Mouse (Mus musculus) ES-Bruce4 (cell line): ENCODE measurements around the gene Pithd1. TPM values are rescaled to one million over a fixed set of nuclear protein-coding genes. Genes with fewer than 3 reads are reported as not detected.

Source experiments
- H3K27ac ChIP-seq: 2 replicates; pipeline ENCODE4 v1.5.1; 2012; ENCODE audit warnings: low read length, inconsistent platforms; ENCODE audit not compliant: insufficient read depth
- H3K27me3 ChIP-seq: 2 replicates; pipeline ENCODE4 v1.6.1; 2012; ENCODE audit warnings: mild to moderate bottlenecking, low read length, inconsistent platforms; ENCODE audit not compliant: control insufficient read depth, poor library complexity, insufficient read depth, severe bottlenecking
- H3K36me3 ChIP-seq: 2 replicates; pipeline ENCODE4 v1.6.1; 2012; ENCODE audit warnings: inconsistent platforms, mild to moderate bottlenecking, low read length, moderate library complexity; ENCODE audit not compliant: control insufficient read depth, poor library complexity, insufficient read depth, severe bottlenecking
- H3K4me1 ChIP-seq: one replicate; pipeline ENCODE4 v1.8.1; 2011; ENCODE audit warnings: low read length; ENCODE audit not compliant: control insufficient read depth, insufficient read depth
- H3K4me3 ChIP-seq: 2 replicates; pipeline ENCODE4 v1.5.1; 2011; ENCODE audit warnings: low read depth, mild to moderate bottlenecking, low read length
- H3K9ac ChIP-seq: 2 replicates; pipeline ENCODE4 v1.6.1; 2012; ENCODE audit warnings: low read depth, mild to moderate bottlenecking, inconsistent platforms; ENCODE audit not compliant: poor library complexity, severe bottlenecking
- H3K9me3 ChIP-seq: replicated peaks from 2 replicates; pipeline ENCODE4 v1.6.1; 2012; ENCODE audit warnings: mild to moderate bottlenecking, low read length, inconsistent platforms; ENCODE audit not compliant: control insufficient read depth, poor library complexity, insufficient read depth, severe bottlenecking
- CTCF ChIP-seq: IDR thresholded peaks from one replicate; pipeline ENCODE4 v1.8.1; 2011; ENCODE audit warnings: low read depth, low read length
- EP300 ChIP-seq: IDR thresholded peaks from 2 replicates; pipeline ENCODE4 v1.6.1; 2011; ENCODE audit warnings: low read depth, low read length; ENCODE audit not compliant: insufficient read depth
- POLR2A ChIP-seq: IDR thresholded peaks from one replicate; pipeline ENCODE4 v1.8.1; 2011; ENCODE audit warnings: low read length; ENCODE audit not compliant: insufficient read depth
- polyA plus RNA-seq: library from polyadenylated mRNA; stranded (reverse); fragments of >200 nt; gene quantifications from 2 replicates; pipeline ENCODE4 v1.2.4, GENCODE M21; 2011; ENCODE audit warnings: low read depth; ENCODE audit not compliant: missing spikeins, insufficient read depth, insufficient read length

Pithd1 gene
- 40.3 and 44.9 TPM in 2 replicates for polyA plus RNA-seq

GRCm38 (mm10) chr4:135986943-135987710, at the start of gene Pithd1:
Pithd1 (minus strand) TSS chr4:135987264.
- Histone ChIP-seq H3K36me3 (peaks cover 5% of the 10 kb centered on the region), H3K27ac (no peak within 1 kb of the TSS), H3K4me1 (peaks cover 3% of the 10 kb centered on the region), H3K27me3 (no peaks in the 10 kb centered on the region), H3K9ac (peak within 1 kb of the TSS; percentile 90), H3K4me3 (peak within 1 kb of the TSS; percentile 91), H3K9me3 (no peaks in the 10 kb centered on the region)
- no peak for TF ChIP-seq CTCF
- peak; percentile 85 for TF ChIP-seq POLR2A

- TF ChIP-seq EP300 (no peak), CTCF (no peak), POLR2A (no peak)
- no peak overlapping the region for H3K9ac ChIP-seq
- H3K27me3 ChIP-seq, result no peaks in the 10 kb centered on the region; the same call in 1 of the 2 replicates
- no peak overlapping the region for H3K27ac ChIP-seq
- no peaks in the 10 kb centered on the region for H3K9me3 ChIP-seq
- no peak overlapping the region for H3K4me3 ChIP-seq
- H3K36me3 ChIP-seq, result no peaks in the 10 kb centered on the region
- no peaks in the 10 kb centered on the region for H3K4me1 ChIP-seq
Observed at GRCm38 (mm10) chr4:136035078-136035477, 48.0 kb upstream of the Pithd1 start.

GRCm38 (mm10) chr4:136033231-136033630, 46.2 kb upstream of the Pithd1 start:
- no peaks in the 10 kb centered on the region for H3K36me3 ChIP-seq
- H3K27me3 ChIP-seq, result no peaks in the 10 kb centered on the region; the same call in 1 of the 2 replicates
- H3K4me1 ChIP-seq, result no peaks in the 10 kb centered on the region
- no peaks in the 10 kb centered on the region for H3K9me3 ChIP-seq
- no peak overlapping the region for H3K9ac ChIP-seq
- no peak overlapping the region for H3K27ac ChIP-seq
- no peak overlapping the region for H3K4me3 ChIP-seq
- TF ChIP-seq CTCF (no peak), POLR2A (no peak), EP300 (no peak)

GRCm38 (mm10) chr4:136030968-136031909, 44.2 kb upstream of the Pithd1 start:
- TF ChIP-seq EP300 (peak; percentile 75), POLR2A (no peak)
- Histone ChIP-seq H3K27me3 (no peaks in the 10 kb centered on the region), H3K36me3 (no peaks in the 10 kb centered on the region), H3K9me3 (no peaks in the 10 kb centered on the region), H3K9ac (no peak overlapping the region), H3K4me1 (no peaks in the 10 kb centered on the region), H3K4me3 (no peak overlapping the region), H3K27ac (no peak overlapping the region)

- H3K9ac ChIP-seq, result no peak overlapping the region
Observed at GRCm38 (mm10) chr4:136028689-136029088, 41.6 kb upstream of the Pithd1 start.

More at GRCm38 (mm10) chr4:136028689-136029088, 41.6 kb upstream of the Pithd1 start:
- no peaks in the 10 kb centered on the region for H3K27me3 ChIP-seq
- no peaks in the 10 kb centered on the region for H3K36me3 ChIP-seq
- TF ChIP-seq EP300 (no peak), POLR2A (no peak)
- no peaks in the 10 kb centered on the region for H3K9me3 ChIP-seq
- H3K4me1 ChIP-seq, result no peaks in the 10 kb centered on the region
- H3K4me3 ChIP-seq, result no peak overlapping the region
- H3K27ac ChIP-seq, result no peak overlapping the region
